Mouse (Mus musculus): Measurements from ENCODE around the gene Mapk1ip1l.

Mapk1ip1l gene

DNA sequence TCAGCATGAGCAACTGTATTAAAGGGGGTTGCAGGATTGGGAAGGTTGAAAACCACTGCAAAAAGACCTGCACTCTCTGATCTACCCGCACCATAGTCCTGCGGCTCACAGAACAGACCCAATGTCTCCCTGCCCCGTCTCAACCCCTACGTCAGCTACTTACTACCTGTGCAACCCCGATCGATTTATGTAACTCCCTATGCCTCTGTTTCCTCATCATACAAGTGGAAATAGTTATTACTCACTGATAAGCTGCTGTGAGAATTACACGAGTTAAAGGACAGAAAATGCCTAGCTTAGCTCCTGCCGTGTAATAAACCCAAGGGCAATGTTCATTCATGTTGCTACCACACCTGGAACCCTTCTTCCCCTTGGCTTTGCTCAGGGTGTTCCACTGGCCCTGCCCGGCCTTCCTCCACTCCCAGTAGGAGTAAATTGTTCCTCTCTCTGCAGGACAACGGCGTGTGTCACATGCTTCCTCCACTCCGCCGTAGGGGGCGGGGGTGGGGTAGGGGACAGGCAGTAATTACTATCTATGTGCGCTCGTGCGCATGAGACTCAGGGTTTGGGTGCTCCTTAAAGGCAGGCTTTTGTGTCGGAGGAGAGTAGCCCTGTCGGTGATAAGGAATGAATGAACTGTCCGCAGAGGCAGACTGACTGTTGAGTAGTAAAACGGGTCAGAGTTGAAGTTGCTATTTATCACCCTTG, 66.8 kb downstream of the Mapk1ip1l start:
- DNase-seq, result peak; percentile 25

DNA sequence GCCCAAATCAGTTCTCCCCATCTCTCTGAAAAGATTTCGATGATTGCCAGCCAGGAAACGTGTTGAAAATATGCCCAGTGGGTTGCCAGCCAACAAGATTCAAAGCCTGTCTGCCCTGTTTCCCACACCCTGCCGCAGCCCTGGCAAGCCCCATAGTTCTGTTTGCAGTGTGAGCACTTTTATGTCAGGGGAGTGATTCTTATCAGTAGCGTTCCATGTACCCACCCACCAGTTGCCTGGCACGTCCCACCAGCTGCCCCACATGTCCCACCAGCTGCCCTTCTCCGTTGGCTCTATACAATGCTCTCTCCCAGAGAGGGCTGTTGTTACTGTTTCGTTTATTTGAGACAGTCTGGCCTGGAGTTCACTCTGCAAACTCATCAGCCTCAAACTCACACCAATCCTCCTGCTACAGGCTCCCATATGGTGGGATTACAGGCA, 68.8 kb downstream of the Mapk1ip1l start:
- peak; percentile 40 for DNase-seq

DNA sequence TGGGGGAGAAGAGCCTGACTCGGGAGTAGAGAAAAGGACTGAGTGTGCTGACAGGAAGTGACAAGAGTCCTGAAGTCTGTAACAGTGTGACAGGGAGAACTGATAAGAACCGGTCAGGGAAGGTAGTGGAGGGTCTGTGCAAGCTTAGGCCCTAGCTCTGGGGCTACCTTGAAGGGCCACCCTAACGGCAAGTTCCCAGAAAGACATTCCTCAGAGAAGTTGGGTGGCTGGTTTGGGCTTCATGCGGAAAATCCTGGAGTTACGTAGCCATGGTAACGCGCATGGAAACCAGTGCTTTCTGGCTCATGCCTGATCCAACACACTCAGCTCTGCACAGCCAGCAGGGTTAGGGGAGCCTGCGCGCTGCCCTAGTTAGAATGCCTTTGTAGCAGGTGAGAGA, 69.4 kb downstream of the Mapk1ip1l start, which contains the start of gene Lgals3:
TSS of gene Lgals3 (plus strand) at position 291 of the 400 bp plus-strand sequence.
- peak; percentile 22 for DNase-seq

DNA sequence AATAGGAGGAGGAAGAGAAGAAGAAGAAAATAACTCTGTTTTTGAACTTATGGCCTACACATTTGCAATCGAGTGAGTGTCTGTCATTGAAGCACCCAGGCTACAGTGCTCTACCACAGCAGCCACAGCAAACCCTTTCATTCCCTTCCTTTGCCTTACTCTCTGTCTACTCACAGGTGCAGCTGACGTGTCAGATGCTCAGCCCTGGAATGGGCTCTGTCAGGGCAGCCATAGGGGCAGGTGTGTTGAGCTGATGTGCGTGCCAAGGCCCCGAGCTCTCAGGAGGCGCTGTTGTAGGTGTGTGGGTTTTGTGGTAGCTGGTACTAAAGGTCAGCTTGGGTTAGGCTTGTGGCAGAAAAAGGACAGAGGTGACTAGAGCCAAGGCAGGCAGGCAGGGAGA, 71.7 kb downstream of the Mapk1ip1l start:
- no peak for DNase-seq

DNA sequence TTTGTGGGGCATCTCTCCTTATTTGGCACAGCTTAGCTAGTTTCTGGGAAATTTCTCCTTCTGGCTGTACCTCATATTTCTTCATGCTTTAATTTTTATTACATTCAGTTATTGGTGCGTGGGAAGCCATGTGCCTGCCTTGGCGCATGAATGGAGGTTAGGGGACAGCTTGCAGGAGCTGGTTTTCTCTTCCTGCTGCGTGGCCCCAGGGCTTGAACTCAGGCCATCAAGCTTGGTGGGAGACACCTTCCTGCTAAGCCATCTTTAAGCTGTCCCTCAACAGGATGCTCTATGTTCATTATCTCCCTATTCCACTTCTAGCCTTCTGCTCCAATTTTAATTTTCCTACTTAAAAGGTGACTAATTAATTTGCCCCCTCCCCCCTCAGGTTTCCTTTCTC, 72.7 kb downstream of the Mapk1ip1l start:
- no peak for DNase-seq

DNA sequence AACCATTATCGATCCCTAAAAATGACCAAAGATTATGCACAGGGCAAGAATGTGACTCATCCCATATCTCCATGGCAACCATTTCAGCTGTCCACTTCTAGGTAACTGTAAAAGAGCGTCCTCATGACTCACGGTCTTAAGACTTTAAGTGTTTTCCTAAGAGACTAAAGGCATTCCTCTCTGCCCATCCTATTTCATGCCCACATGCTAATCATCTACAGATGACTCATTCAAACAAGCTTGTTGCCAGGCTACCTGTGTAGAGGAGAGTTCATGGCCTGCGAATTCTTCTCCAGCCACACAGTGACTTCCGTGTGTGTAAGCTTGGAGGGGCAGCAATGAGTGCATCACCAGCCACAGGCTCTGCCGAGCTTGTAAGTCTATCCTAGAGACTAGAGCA, 73.6 kb downstream of the Mapk1ip1l start:
- peak; percentile 31 for DNase-seq

Data from lung, postnatal 14 days (tissue).